Mouse (Mus musculus) layer of hippocampus, postnatal 25 days (tissue): ENCODE measurements around the gene Ndufa8. TPM values are rescaled to one million over a fixed set of nuclear protein-coding genes. Genes with fewer than 3 reads are reported as not detected.

ENCODE experiments used
- DNase-seq, 2 experiments: peaks; one replicate each; pipeline ENCODE4 v3.0.0; 2022; ENCODE audit warnings: mixed read lengths in 2 of 2, low spot score in 1 of 2; ENCODE audit errors: extremely low spot score in 1 of 2
- total RNA-seq, 2 experiments: library from RNA; stranded (reverse); gene quantifications; 2 replicates each; pipeline ENCODE4 v1.2.3; 2021

The Ndufa8 gene
- total RNA-seq, 2 experiments from 2014 or later = 184 to 222 TPM

GRCm38 (mm10) chr2:35992259-35992658 is 56.9 kb downstream of the Ndufa8 start:
- no peak for DNase-seq

Other genes with a start within 250 kb of the Ndufa8 start
- gene Ttll11, start 69.5 kb downstream of the Ndufa8 start, total RNA-seq = 10 to 100 TPM; 30.5 to 30.7 TPM
- gene Morn5, start 52 bp upstream of the Ndufa8 start, total RNA-seq = 1 to 10 TPM in 1 of 2 experiments, under 1 TPM in 1; 0.66 to 1.5 TPM
- gene Lhx6, start 56.0 kb upstream of the Ndufa8 start, total RNA-seq = 10 to 100 TPM; 15.7 to 16.8 TPM
- 10 to 100 TPM; 16.7 to 17.0 TPM for gene Mrrf, start 87.0 kb upstream of the Ndufa8 start, total RNA-seq
- gene Rbm18, start 87.4 kb upstream of the Ndufa8 start, total RNA-seq = 10 to 100 TPM; 48.1 to 51.6 TPM
- gene Ptgs1, start 181.0 kb upstream of the Ndufa8 start, total RNA-seq = 10 to 100 TPM; 16.3 to 17.0 TPM